Mouse (Mus musculus) left cerebral cortex, adult 8-10 months (tissue): Measurements from ENCODE around the gene Banp. TPM values are rescaled to one million over a fixed set of nuclear protein-coding genes. Genes with fewer than 3 reads are reported as not detected.

Experiments
- DNase-seq, 2 experiments: peaks; one replicate each; pipeline ENCODE4 v3.0.0; 2022; ENCODE audit warnings: low spot score in 2 of 2
- total RNA-seq, 4 experiments: library from RNA; stranded (reverse); gene quantifications; 2 replicates each; pipeline ENCODE4 v1.2.4; 2022

Banp gene
- total RNA-seq, 4 experiments from 2014 or later: 26.1 to 35.5 (median 27.9) TPM

GRCm38 (mm10) chr8:122018046-122018831 is 68.7 kb downstream of the Banp start:
- no peak for DNase-seq

- DNase-seq: no peak
Observed at GRCm38 (mm10) chr8:122019162-122019561, 69.6 kb downstream of the Banp start.

- DNase-seq: no peak
Observed at GRCm38 (mm10) chr8:122020050-122020771, 70.7 kb downstream of the Banp start.

GRCm38 (mm10) chr8:122021725-122022124 is 72.2 kb downstream of the Banp start:
- no peak for DNase-seq

GRCm38 (mm10) chr8:122022274-122022673 is 72.7 kb downstream of the Banp start:
- DNase-seq: no peak

- no peak for DNase-seq
Observed at GRCm38 (mm10) chr8:122022705-122023104, 73.2 kb downstream of the Banp start.

- no peak for DNase-seq
Observed at GRCm38 (mm10) chr8:122025546-122025945, 76.0 kb downstream of the Banp start.

- DNase-seq: no peak
Observed at GRCm38 (mm10) chr8:122028116-122028515, 78.6 kb downstream of the Banp start.

- DNase-seq: no peak
Observed at GRCm38 (mm10) chr8:122030965-122031364, 81.4 kb downstream of the Banp start.

- DNase-seq: no peak
Observed at GRCm38 (mm10) chr8:122032741-122033140, 83.2 kb downstream of the Banp start.

- no peak for DNase-seq
Observed at GRCm38 (mm10) chr8:122035543-122035942, 86.0 kb downstream of the Banp start.

GRCm38 (mm10) chr8:122036325-122036724 is 86.8 kb downstream of the Banp start:
- no peak for DNase-seq

- no peak for DNase-seq
Observed at GRCm38 (mm10) chr8:122037279-122037678, 87.7 kb downstream of the Banp start.

GRCm38 (mm10) chr8:122038076-122038475 is 88.5 kb downstream of the Banp start:
- no peak for DNase-seq

- no peak for DNase-seq
Observed at GRCm38 (mm10) chr8:122039452-122039851, 89.9 kb downstream of the Banp start.

- no peak for DNase-seq
Observed at GRCm38 (mm10) chr8:122047206-122047870, 97.8 kb downstream of the Banp start.

GRCm38 (mm10) chr8:122049266-122049665 is 99.7 kb downstream of the Banp start:
- DNase-seq: no peak

GRCm38 (mm10) chr8:122049923-122050322 is 100.4 kb downstream of the Banp start:
- DNase-seq: no peak

GRCm38 (mm10) chr8:122050620-122051019 is 101.1 kb downstream of the Banp start:
- no peak for DNase-seq

- DNase-seq: no peak
Observed at GRCm38 (mm10) chr8:122055321-122055720, 105.8 kb downstream of the Banp start.

- DNase-seq: no peak
Observed at GRCm38 (mm10) chr8:122056113-122056512, 106.6 kb downstream of the Banp start.

- no peak for DNase-seq
Observed at GRCm38 (mm10) chr8:122056882-122057281, 107.3 kb downstream of the Banp start.
